Mouse (Mus musculus) brown adipose tissue, adult 24 weeks (tissue): ENCODE results near the gene Tmprss12. TPM values are rescaled to one million over a fixed set of nuclear protein-coding genes. Genes with fewer than 3 reads are reported as not detected.
"Not testable (repeated sequence)": the region's sequence is repeated elsewhere in the genome, so short reads cannot be mapped to it uniquely, and the experiment has no call there.

Source experiments
- H3K27ac ChIP-seq: fragments of 200-500 bp; replicated peaks from 2 replicates; pipeline ENCODE4 v1.5.1; 2012; ENCODE audit warnings: low read depth, mild to moderate bottlenecking, low read length
- H3K4me1 ChIP-seq: fragments of 200-500 bp; 2 replicates; pipeline ENCODE4 v1.6.1; 2012; ENCODE audit warnings: low read length, mixed read lengths; ENCODE audit not compliant: control insufficient read depth, insufficient read depth, insufficient read length
- H3K4me3 ChIP-seq: fragments of 200-500 bp; 2 replicates; pipeline ENCODE4 v1.5.1; 2012; ENCODE audit warnings: low read depth, mild to moderate bottlenecking, low read length, moderate library complexity; ENCODE audit not compliant: insufficient read depth
- polyA plus RNA-seq: library from polyadenylated mRNA; stranded (reverse); fragments of >200 nt; gene quantifications from 2 replicates; pipeline ENCODE4 v1.2.4, GENCODE M21; 2012; ENCODE audit not compliant: missing spikeins, insufficient read depth, insufficient read length

The Tmprss12 gene
- polyA plus RNA-seq, 1 experiment, result not detected

DNA sequence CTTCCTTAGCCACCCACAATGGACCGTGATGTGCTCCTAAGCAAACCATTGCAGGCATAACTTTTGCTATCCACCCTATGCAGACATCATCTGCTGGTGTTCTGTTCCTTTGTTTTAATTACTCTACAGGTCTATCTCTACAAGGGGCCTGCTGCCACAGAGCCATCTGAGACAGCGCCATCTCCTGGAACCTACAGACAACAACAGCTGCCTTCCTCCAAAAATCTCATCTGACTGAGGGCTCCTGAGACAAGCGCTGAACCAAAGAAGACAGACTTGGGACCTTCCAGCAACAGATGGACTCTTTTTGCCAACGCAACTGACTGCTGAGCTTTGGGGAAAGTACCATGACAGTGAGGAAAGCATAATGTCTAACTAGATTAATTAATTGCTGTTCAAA is 47.5 kb downstream of the Tmprss12 start:
- H3K4me1 ChIP-seq, H3K4me3 ChIP-seq, H3K27ac ChIP-seq: not testable (repeated sequence)

DNA sequence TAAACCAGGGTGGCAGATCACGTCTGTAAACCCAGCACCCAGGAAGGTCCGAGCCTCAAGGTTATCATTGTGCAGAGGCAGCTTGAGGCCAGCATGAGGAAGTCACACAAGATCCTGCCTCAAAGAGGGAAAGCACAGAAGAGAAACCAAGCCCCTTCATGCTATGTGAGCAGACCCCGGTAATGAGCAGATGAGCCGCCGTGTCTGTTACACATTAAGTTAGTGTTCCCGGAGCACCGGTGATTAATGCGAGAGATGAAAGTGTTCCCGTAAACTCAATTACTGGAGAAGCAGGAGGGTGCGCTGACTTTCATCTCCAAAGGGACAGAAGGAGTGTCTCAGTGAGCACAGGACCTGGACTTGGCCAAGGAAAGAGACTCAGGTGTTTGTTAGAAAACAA is 48.7 kb downstream of the Tmprss12 start:
- H3K27ac ChIP-seq, H3K4me3 ChIP-seq, H3K4me1 ChIP-seq: not testable (repeated sequence)

DNA sequence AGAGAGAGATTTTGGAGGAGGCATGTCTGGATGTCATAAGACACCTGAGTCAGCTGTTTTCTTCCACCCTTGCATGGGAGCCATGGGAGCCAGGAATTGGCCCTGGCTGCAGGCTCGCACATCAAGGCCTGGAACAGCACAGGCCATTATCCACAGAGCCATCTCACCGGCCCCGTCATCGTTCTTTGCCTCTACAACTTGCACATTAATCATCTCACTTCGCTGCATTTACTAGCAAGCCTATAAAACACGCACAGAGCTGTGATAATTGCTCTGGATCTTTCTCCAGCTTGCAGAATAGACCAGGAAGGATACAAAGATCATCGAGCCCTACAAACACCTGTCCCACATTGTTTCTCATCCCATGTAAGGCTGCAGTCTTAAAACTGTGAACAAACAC is 50.1 kb downstream of the Tmprss12 start:
- Histone ChIP-seq H3K27ac (no peak overlapping the region), H3K4me3 (no peak overlapping the region), H3K4me1 (no peaks in the 10 kb centered on the region)

DNA sequence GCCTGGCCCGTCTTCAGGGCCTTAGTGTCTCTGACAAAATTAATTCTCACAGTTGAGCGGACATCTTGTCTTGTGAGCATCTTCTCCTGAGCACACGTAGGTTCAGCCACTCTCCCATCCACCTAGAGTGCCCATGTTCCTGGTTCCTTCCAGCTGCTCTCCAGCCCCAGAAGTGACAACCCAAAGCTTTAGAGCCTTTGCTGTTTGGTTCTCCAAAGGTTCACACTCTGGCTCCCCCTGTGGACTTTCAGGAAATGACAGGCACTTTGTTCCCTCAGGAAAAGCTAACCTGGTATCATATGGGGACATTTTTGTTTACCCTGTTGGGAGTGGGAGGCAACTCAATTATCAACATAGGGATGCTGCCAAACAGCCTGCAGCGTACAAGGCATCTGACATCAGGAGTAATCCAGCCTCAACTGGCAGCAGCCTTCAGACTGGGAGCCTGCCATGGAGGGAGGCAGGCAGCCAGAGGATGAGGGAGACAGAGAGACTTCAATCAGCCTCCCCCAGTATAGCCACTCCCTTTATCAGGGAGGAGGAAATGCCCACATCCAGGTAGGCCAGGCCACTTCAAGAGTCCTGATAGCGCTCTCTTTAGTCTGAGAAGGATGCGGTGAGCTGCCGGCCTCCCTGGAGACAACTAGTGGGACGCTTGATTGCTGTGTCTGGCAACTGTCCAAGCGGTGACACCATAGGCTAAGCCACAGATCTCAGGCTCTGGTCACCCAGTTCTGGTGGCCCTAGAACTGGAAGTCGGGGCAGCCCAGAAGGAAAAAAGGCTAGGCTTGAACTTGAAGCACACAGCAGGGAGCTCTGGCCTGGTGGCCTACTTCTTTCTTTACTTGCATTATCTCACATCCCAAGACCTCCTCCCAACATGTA is 51.7 kb downstream of the Tmprss12 start:
- H3K4me1 ChIP-seq, H3K4me3 ChIP-seq, H3K27ac ChIP-seq: not testable (repeated sequence)

DNA sequence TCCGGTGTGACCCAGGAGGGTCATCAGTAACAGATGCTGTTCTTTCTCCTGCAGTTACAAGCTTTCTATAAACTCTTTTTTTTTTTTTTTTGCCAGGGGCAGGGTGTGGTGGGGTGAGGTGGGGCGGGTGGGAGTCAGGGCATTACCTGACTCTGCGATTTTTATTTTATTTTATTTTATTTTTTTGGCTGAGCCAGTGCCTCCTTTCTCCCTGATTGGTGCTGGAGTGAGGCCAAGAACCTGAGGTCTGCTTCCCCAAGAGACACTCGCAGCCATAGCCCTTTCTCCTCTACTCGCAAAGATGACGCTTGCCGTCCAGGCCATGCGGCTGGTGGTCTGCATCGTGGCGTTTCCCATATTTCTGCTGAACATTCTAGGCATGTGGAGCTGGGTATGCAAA is 54.0 kb downstream of the Tmprss12 start, which contains the start of gene Mettl7a3:
Gene Mettl7a3, plus strand, starts transcription at position 301 of the 400 bp plus-strand sequence.
- H3K4me3 ChIP-seq, result no peak within 1 kb of the TSS
- no peaks in the 10 kb centered on the region for H3K4me1 ChIP-seq
- no peak within 1 kb of the TSS for H3K27ac ChIP-seq

DNA sequence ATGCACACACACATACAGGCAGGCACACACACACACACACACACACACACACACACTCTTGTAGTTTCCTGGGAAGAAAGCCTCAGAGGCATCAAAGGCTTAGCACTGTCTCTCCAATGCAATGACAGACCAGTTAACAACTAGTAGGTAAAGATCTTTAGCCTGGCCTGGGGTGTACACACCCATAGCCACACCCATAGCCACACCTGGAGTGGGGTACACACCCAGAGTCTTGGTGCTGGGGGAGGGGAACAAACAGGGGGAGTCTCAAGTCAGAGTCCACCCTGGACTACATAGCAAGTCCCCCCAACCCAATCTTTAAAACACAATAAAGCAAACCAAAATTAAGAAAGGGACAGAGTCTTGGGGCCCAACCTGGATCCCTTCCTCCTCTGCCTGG is 56.7 kb downstream of the Tmprss12 start:
- H3K4me1 ChIP-seq, H3K4me3 ChIP-seq, H3K27ac ChIP-seq: not testable (repeated sequence)

DNA sequence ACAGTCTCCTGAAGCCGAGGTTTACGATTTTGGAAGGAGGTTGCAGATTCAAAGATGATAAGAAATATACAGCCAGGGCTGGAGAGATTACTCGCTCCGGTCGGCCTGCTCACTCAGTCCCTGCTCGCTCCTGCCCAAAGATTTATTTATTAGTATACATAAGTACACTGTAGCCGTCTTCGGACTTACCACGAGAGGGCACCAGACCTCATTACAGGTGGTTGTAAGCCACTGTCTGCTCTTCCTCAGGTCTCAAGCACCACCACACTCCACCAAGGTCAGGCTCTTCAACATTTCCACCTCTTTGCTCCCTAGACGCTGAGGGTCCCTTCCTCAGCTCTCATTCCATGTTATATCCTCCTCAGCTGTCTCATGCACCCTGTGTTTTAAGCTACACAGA is 57.2 kb downstream of the Tmprss12 start:
- not testable (repeated sequence) for H3K27ac ChIP-seq, H3K4me1 ChIP-seq, H3K4me3 ChIP-seq

DNA sequence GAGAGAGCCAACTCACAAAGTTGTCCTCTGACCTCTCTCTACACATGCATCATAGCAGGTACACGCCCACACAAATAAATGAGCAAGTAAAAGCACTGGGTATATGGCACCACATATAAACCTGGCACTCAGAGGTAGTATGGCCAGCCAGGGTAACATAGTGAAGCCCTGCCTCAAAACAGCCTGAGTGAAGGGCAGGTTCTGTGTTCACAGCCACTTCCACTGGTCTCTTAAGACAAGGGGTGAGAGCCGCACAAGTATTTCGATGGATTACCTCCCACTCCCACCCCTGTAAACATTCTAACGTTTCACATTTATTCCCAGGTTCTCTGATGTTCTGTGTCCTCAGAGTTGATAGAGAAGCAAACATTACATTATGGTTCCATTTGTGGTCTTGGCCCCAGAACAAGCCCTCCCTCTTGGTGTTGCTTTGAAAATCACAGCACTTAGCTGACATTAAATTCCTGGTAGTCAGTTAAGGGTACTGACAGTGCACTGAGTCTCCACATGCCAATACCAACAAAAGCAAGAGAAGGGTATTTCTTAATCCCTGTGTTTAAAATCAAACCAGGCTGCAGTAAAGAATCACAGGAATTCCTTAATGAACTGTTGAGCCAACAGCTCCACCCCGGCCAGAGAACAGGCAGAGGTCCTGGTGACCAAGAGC is 60.8 kb downstream of the Tmprss12 start:
- H3K27ac ChIP-seq, H3K4me1 ChIP-seq, H3K4me3 ChIP-seq: not testable (repeated sequence)

Other genes starting within 250 kb of the Tmprss12 start
- 3.8 and 4.2 TPM in 2 replicates for gene Dip2b, start 242.2 kb upstream of the Tmprss12 start, polyA plus RNA-seq
- 22.4 and 29.0 TPM in 2 replicates for gene Atf1, start 53.0 kb upstream of the Tmprss12 start, polyA plus RNA-seq
- 231 and 236 TPM in 2 replicates for gene Mettl7a1, start 23.3 kb downstream of the Tmprss12 start, polyA plus RNA-seq
- gene Mettl7a3, start 54.1 kb downstream of the Tmprss12 start, polyA plus RNA-seq, result not detected in 2 replicates
- not detected in 2 replicates for gene Methig1, start 72.3 kb downstream of the Tmprss12 start, polyA plus RNA-seq
- gene Mettl7a2, start 72.4 kb downstream of the Tmprss12 start, polyA plus RNA-seq, result not detected in 2 replicates
- gene Higd1c, start 83.7 kb downstream of the Tmprss12 start, polyA plus RNA-seq, result not detected in 2 replicates
- gene Gm5475, start 141.3 kb downstream of the Tmprss12 start, polyA plus RNA-seq, result not detected in 2 replicates
- gene Slc11a2, start 144.2 kb downstream of the Tmprss12 start, polyA plus RNA-seq, result 14.2 and 24.7 TPM in 2 replicates
- 589 and 634 TPM in 2 replicates for gene Letmd1, start 188.2 kb downstream of the Tmprss12 start, polyA plus RNA-seq
- 1.5 and 1.7 TPM in 2 replicates for gene Csrnp2, start 214.7 kb downstream of the Tmprss12 start, polyA plus RNA-seq